In genomic region chr7:64161990-64162389, GRCm38 (mm10) we compare ENCODE assay signal across 28 mouse cellular contexts. TPM values are rescaled to one million over a fixed set of nuclear protein-coding genes. Genes with fewer than 3 reads are reported as not detected.
DNase-seq lines count a peak whose midpoint lies in the region; ATAC-seq and TF ChIP-seq lines count a peak whose summit lies in the region.
"Had no signal": no experiment of that assay in that cellular context is flagged by ENCODE, and none has a peak within 500 bp of the region (broad histone marks: within the 10 kb centered on the region; RNA-seq: fewer than 3 reads in every experiment).

No protein-coding gene starts in this region.

- intact Hi-C loops in left cerebral cortex, adult 2 months (cut with DNase I), result no loop called here
- intact Hi-C loops in left cerebral cortex, postnatal 36 days (cut with DNase I), result loop anchor here (5.0 kb wide), 1 partner anchor 125 kb away; the partner anchor contains the start of gene Mtmr10

- no peak overlapping the region for H3K27ac ChIP-seq in embryonic facial prominence, embryonic 14.5 days (replicated peaks; ENCODE audit: low read depth, low read length)
- no peak overlapping the region for H3K27ac ChIP-seq in embryonic facial prominence, embryonic 10.5 days (replicated peaks)
- peak overlapping the region; percentile 74; the same call in 1 of the 2 replicates for H3K27ac ChIP-seq in left cerebral cortex, adult 2 months
- H3K27ac ChIP-seq in thymus, adult 2 months (ENCODE audit: control insufficient read depth, insufficient read depth, low read length), result peak overlapping the region; percentile 10; the same call in 1 of the 2 replicates
- H3K27ac ChIP-seq: forebrain, embryonic 12.5 days; heart, embryonic 15.5 days; hindbrain, embryonic 15.5 days; midbrain, embryonic 13.5 days; neural tube, embryonic 12.5 days had no signal

- no peak overlapping the region for H3K4me2 ChIP-seq in embryonic facial prominence, embryonic 14.5 days (ENCODE audit: low read depth, low read length)
- H3K4me2 ChIP-seq: forebrain, embryonic 12.5 days; heart, embryonic 15.5 days; hindbrain, embryonic 15.5 days; midbrain, embryonic 13.5 days; neural tube, embryonic 12.5 days had no signal

- H3K4me3 ChIP-seq in embryonic facial prominence, embryonic 14.5 days (ENCODE audit: low read depth, low read length), result no peak overlapping the region
- no peak overlapping the region for H3K4me3 ChIP-seq in embryonic facial prominence, embryonic 10.5 days
- no peak overlapping the region for H3K4me3 ChIP-seq in left cerebral cortex, adult 2 months
- no peak overlapping the region for H3K4me3 ChIP-seq in thymus, adult 2 months (ENCODE audit: control insufficient read depth, insufficient read depth, low read length)
- H3K4me3 ChIP-seq: forebrain, embryonic 12.5 days; heart, embryonic 15.5 days; hindbrain, embryonic 15.5 days; midbrain, embryonic 13.5 days; neural tube, embryonic 12.5 days had no signal

- no peaks in the 10 kb centered on the region for H3K27me3 ChIP-seq in embryonic facial prominence, embryonic 14.5 days (replicated peaks; ENCODE audit: control insufficient read depth, insufficient read depth, low read length)
- no peaks in the 10 kb centered on the region for H3K27me3 ChIP-seq in embryonic facial prominence, embryonic 10.5 days (replicated peaks; ENCODE audit: low read depth, poor library complexity, severe bottlenecking)
- H3K27me3 ChIP-seq in thymus, adult 2 months (ENCODE audit: control insufficient read depth, insufficient read depth, low read length), result no peaks in the 10 kb centered on the region
- H3K27me3 ChIP-seq: forebrain, embryonic 12.5 days; heart, embryonic 15.5 days; hindbrain, embryonic 15.5 days; midbrain, embryonic 13.5 days; neural tube, embryonic 12.5 days had no signal

- no peak for TF ChIP-seq POLR2A in thymus, adult 2 months (IDR thresholded peaks at IDR 0.05; ENCODE audit: control insufficient read depth, extremely low read depth, insufficient read depth, low read length, poor library complexity)

- no peaks in the 10 kb centered on the region for H3K9me3 ChIP-seq in embryonic facial prominence, embryonic 14.5 days (ENCODE audit: control insufficient read depth, low read length)
- no peaks in the 10 kb centered on the region for H3K9me3 ChIP-seq in embryonic facial prominence, embryonic 10.5 days
- H3K9me3 ChIP-seq: forebrain, embryonic 12.5 days; heart, embryonic 15.5 days; hindbrain, embryonic 15.5 days; midbrain, embryonic 13.5 days; neural tube, embryonic 12.5 days had no signal

- H3K4me1 ChIP-seq in embryonic facial prominence, embryonic 14.5 days (ENCODE audit: control insufficient read depth, insufficient read depth, low read length), result peaks cover 11% of the 10 kb centered on the region; the same call in 1 of the 2 replicates
- H3K4me1 ChIP-seq in embryonic facial prominence, embryonic 10.5 days, result peaks cover 21% of the 10 kb centered on the region
- H3K4me1 ChIP-seq in thymus, adult 2 months (replicated peaks; ENCODE audit: control insufficient read depth, insufficient read depth, low read length), result peaks cover 81% of the 10 kb centered on the region
- H3K4me1 ChIP-seq: heart, embryonic 15.5 days had no signal

- TF ChIP-seq CTCF in left cerebral cortex, adult 2 months (IDR thresholded peaks at IDR 0.05), result no peak
- no peak for TF ChIP-seq CTCF in thymus, adult 2 months (IDR thresholded peaks at IDR 0.05; ENCODE audit: borderline replicate concordance, control insufficient read depth, extremely low read depth, insufficient read depth, low read length, poor library complexity)

- peak; percentile 53; the same call in 1 of the 2 replicates for ATAC-seq in embryonic facial prominence, embryonic 14.5 days (ENCODE audit: low read depth)
- ATAC-seq: midbrain, embryonic 13.5 days had no signal

- no peaks in the 10 kb centered on the region for H3K36me3 ChIP-seq in embryonic facial prominence, embryonic 14.5 days (ENCODE audit: control insufficient read depth, insufficient read depth, low read length)
- no peaks in the 10 kb centered on the region for H3K36me3 ChIP-seq in embryonic facial prominence, embryonic 10.5 days (replicated peaks)
- no peaks in the 10 kb centered on the region for H3K36me3 ChIP-seq in thymus, adult 2 months (ENCODE audit: control insufficient read depth, insufficient read depth, low read length)
- H3K36me3 ChIP-seq: forebrain, embryonic 12.5 days; heart, embryonic 15.5 days; hindbrain, embryonic 15.5 days; midbrain, embryonic 13.5 days; neural tube, embryonic 12.5 days had no signal

- WGBS in embryonic facial prominence, embryonic 14.5 days, result 70% methylated on average over 7 of the region's 7 CpGs
- 71% methylated on average over 7 of the region's 7 CpGs for WGBS in embryonic facial prominence, embryonic 10.5 days
- WGBS in thymus, adult 2 months, result 94% methylated on average over 7 of the region's 7 CpGs

- no peak overlapping the region for H3K9ac ChIP-seq in embryonic facial prominence, embryonic 14.5 days (ENCODE audit: low read depth, low read length)
- H3K9ac ChIP-seq: forebrain, embryonic 12.5 days; heart, embryonic 15.5 days; hindbrain, embryonic 15.5 days; midbrain, embryonic 13.5 days; neural tube, embryonic 12.5 days had no signal

- peak; percentile 43 for DNase-seq in embryonic facial prominence, embryonic 14.5 days (ENCODE audit: low spot score)
- DNase-seq in embryonic facial prominence, embryonic 10.5 days (ENCODE audit: low spot score), result no peak
- DNase-seq in left cerebral cortex, adult 2 months (ENCODE audit: extremely low spot score in 1 of 2, low spot score in 2 of 2), result no peak
- no peak for DNase-seq in left cerebral cortex, postnatal 36 days (ENCODE audit: low spot score in 2 of 2)
- DNase-seq in thymus, adult 2 months, result no peak
- DNase-seq in thymus, adult 18-20 months, result no peak
- peak; percentile 38 to 81 for DNase-seq in lung, postnatal 4 days
- no peak for DNase-seq in retina, postnatal 1 day
- DNase-seq: adrenal gland, postnatal 14 days; cerebellum, adult 9-10 months; gastrocnemius, postnatal 14 days; heart, adult 18-20 months; heart, postnatal 36 days; kidney, adult 2 months; kidney, postnatal 10 days; layer of hippocampus, postnatal 36 days; right cerebral cortex, postnatal 25 days; spleen, adult 18-20 months; thymus, postnatal 25 days had no signal

RNA-seq across cellular contexts. Expression of gene Trpm1, which starts 8.4 kb away (rescaled TPM):
- polyA plus RNA-seq in embryonic facial prominence, embryonic 14.5 days (2014; fragmentation: Nextera tagmentation; extraction: Ambion mirVana), result 1.7 and 1.8 TPM in 2 replicates
- 13.0 and 16.0 TPM in 2 replicates for polyA plus RNA-seq in embryonic facial prominence, embryonic 10.5 days (2016; fragmentation: Nextera tagmentation; extraction: Ambion mirVana)
- total RNA-seq in left cerebral cortex, adult 2 months (2021), result under 1 TPM; 0.61 TPM
- 1 to 10 TPM in 1 of 2 experiments, not detected in 1; 1.6 TPM for total RNA-seq in left cerebral cortex, postnatal 36 days (2021)
- polyA plus RNA-seq in thymus, adult 2 months (2012; rRNA removed), result 1.7 and 2.3 TPM in 2 replicates
- total RNA-seq: adrenal gland, postnatal 14 days; layer of hippocampus, postnatal 36 days; liver, adult 2 months; megakaryocyte, adult 5-6 weeks had no signal
- polyA plus RNA-seq: intestine, embryonic 14.5 days; liver, embryonic 16.5 days had no signal

Comparison
In these comparisons a context has a peak if more than half of its experiments do, and no peak if none do; other contexts are left out.
1. DNase-seq: peak in embryonic facial prominence, embryonic 14.5 days (single experiment) and lung, postnatal 4 days (2 of 2); none in embryonic facial prominence, embryonic 10.5 days (single experiment), left cerebral cortex, adult 2 months (0 of 2), left cerebral cortex, postnatal 36 days (0 of 2), thymus, adult 2 months (single experiment), thymus, adult 18-20 months (0 of 2) and retina, postnatal 1 day (single experiment).
2. H3K27ac ChIP-seq: peak in left cerebral cortex, adult 2 months (single experiment) and thymus, adult 2 months (single experiment); none in embryonic facial prominence, embryonic 14.5 days (single experiment) and embryonic facial prominence, embryonic 10.5 days (single experiment).